Mouse (Mus musculus): ENCODE results near the gene Kif14.

GRCm38 (mm10) chr1:136570298-136570653, 104.1 kb downstream of the Kif14 start:
- TF ChIP-seq POLR2A (IDR thresholded peaks at IDR 0.05; ENCODE audit: borderline replicate concordance, insufficient read depth, low read length) = no peak
- TF ChIP-seq CTCF (IDR thresholded peaks at IDR 0.05; ENCODE audit: borderline replicate concordance, insufficient read depth, low read depth, low read length) = no peak
